In genomic region chr2:58447001-58447400, GRCm38 (mm10) we compare ENCODE assay signal across 50 mouse cellular contexts. TPM values are rescaled to one million over a fixed set of nuclear protein-coding genes. Genes with fewer than 3 reads are reported as not detected.
"Had no signal": no experiment of that assay in that cellular context is flagged by ENCODE, and none has a peak within 500 bp of the region (broad histone marks: within the 10 kb centered on the region; RNA-seq: fewer than 3 reads in every experiment).

No protein-coding gene starts in this region.

- H3K27me3 ChIP-seq: heart, embryonic 12.5 days; heart, embryonic 13.5 days; heart, embryonic 15.5 days; hindbrain, embryonic 12.5 days; hindbrain, embryonic 13.5 days; hindbrain, embryonic 15.5 days; kidney, embryonic 15.5 days had no signal

- H3K4me1 ChIP-seq: heart, embryonic 12.5 days; heart, embryonic 15.5 days; hindbrain, embryonic 10.5 days; hindbrain, embryonic 12.5 days; hindbrain, embryonic 13.5 days; hindbrain, embryonic 15.5 days; kidney, embryonic 15.5 days had no signal

- ATAC-seq: hindbrain, embryonic 16.5 days; hindbrain, postnatal 0 days; inflammation-experienced regulatory T-cells, adult 6 months; intestine, embryonic 16.5 days; intestine, postnatal 0 days had no signal

- H3K4me2 ChIP-seq: heart, embryonic 11.5 days; heart, embryonic 12.5 days; heart, embryonic 13.5 days; heart, embryonic 15.5 days; hindbrain, embryonic 12.5 days; hindbrain, embryonic 13.5 days; hindbrain, embryonic 14.5 days; hindbrain, embryonic 15.5 days; kidney, embryonic 15.5 days had no signal

- H3K4me3 ChIP-seq: heart, embryonic 10.5 days; heart, embryonic 12.5 days; heart, embryonic 13.5 days; heart, embryonic 15.5 days; hindbrain, embryonic 10.5 days; hindbrain, embryonic 12.5 days; hindbrain, embryonic 13.5 days; hindbrain, embryonic 15.5 days; kidney, embryonic 15.5 days; layer of hippocampus, adult 2 months; left cerebral cortex, adult 2 months had no signal

- DNase-seq: heart, postnatal 10 days; heart, postnatal 14 days; heart, postnatal 36 days; heart, postnatal 4 days; kidney, adult 11 months; kidney, adult 18-20 months; kidney, adult 2 months; kidney, adult 8-10 months; kidney, adult 9 months; kidney, postnatal 10 days; kidney, postnatal 14 days; kidney, postnatal 25 days; kidney, postnatal 36 days; kidney, postnatal 4 days; layer of hippocampus, adult 9-11 months; layer of hippocampus, postnatal 36 days had no signal

- H3K9ac ChIP-seq: heart, embryonic 12.5 days; heart, embryonic 13.5 days; heart, embryonic 15.5 days; hindbrain, embryonic 12.5 days; hindbrain, embryonic 13.5 days; hindbrain, embryonic 14.5 days; hindbrain, embryonic 15.5 days; kidney, embryonic 15.5 days had no signal

- H3K27ac ChIP-seq: heart, embryonic 10.5 days; heart, embryonic 13.5 days; heart, embryonic 15.5 days; hindbrain, embryonic 10.5 days; hindbrain, embryonic 12.5 days; hindbrain, embryonic 13.5 days; hindbrain, embryonic 14.5 days; hindbrain, embryonic 15.5 days; hindbrain, postnatal 0 days; kidney, embryonic 15.5 days; kidney, postnatal 0 days; layer of hippocampus, adult 2 months; left cerebral cortex, adult 2 months had no signal

- H3K9me3 ChIP-seq: heart, embryonic 10.5 days; heart, embryonic 12.5 days; heart, embryonic 13.5 days; heart, embryonic 15.5 days; hindbrain, embryonic 10.5 days; hindbrain, embryonic 12.5 days; hindbrain, embryonic 13.5 days; hindbrain, embryonic 15.5 days; kidney, embryonic 15.5 days had no signal

RNA-seq across cellular contexts. Expression of gene Gm17409, which starts 22.9 kb away (rescaled TPM):
- total RNA-seq: heart, adult 8-10 months; heart, postnatal 10 days; heart, postnatal 14 days; heart, postnatal 25 days; heart, postnatal 36 days; heart, postnatal 4 days; hematopoietic stem cell, adult 5-6 weeks; hindbrain, postnatal 0 days; layer of hippocampus, adult 2 months; layer of hippocampus, adult 8-10 months; layer of hippocampus, postnatal 10 days; layer of hippocampus, postnatal 14 days; layer of hippocampus, postnatal 25 days; layer of hippocampus, postnatal 36 days; left cerebral cortex, adult 18-20 months; left cerebral cortex, adult 2 months had no signal
- polyA plus RNA-seq: heart, embryonic 10.5 days; heart, embryonic 11.5 days; heart, embryonic 12.5 days; heart, embryonic 14.5 days; heart, embryonic 15.5 days; heart, embryonic 16.5 days; heart, postnatal 0 days; hindbrain, embryonic 10.5 days; hindbrain, embryonic 11.5 days; hindbrain, embryonic 12.5 days; hindbrain, embryonic 13.5 days; hindbrain, embryonic 14.5 days; hindbrain, embryonic 15.5 days; hindbrain, embryonic 16.5 days; hindbrain, postnatal 0 days; inflammation-experienced regulatory T-cells, adult 6 months; intestine, postnatal 0 days; kidney, adult 2 months; kidney, embryonic 14.5 days; kidney, embryonic 15.5 days; kidney, embryonic 16.5 days; kidney, postnatal 0 days; large intestine, adult 2 months had no signal
